Mouse (Mus musculus) midbrain, embryonic 15.5 days (tissue): ENCODE data around the gene Ube2c. TPM values are rescaled to one million over a fixed set of nuclear protein-coding genes. Genes with fewer than 3 reads are reported as not detected.

Experiments
- ATAC-seq: fragments of 200-750 bp; cut with Nextera tagmentation; replicated peaks from 2 replicates; pipeline ENCODE4 v1.8.0; 2017; ENCODE audit warnings: moderate TSS enrichment
- H3K27ac ChIP-seq: fragments of 300-500 bp; sonication (generic); 2 replicates; pipeline ENCODE4 v1.5.1; 2015; ENCODE audit warnings: mild to moderate bottlenecking, inconsistent platforms
- H3K27me3 ChIP-seq: fragments of 300-500 bp; sonication (generic); replicated peaks from 2 replicates; pipeline ENCODE4 v1.6.1; 2015; ENCODE audit warnings: inconsistent platforms
- H3K36me3 ChIP-seq: fragments of 300-500 bp; sonication (generic); replicated peaks from 2 replicates; pipeline ENCODE4 v1.6.1; 2015; ENCODE audit warnings: inconsistent platforms
- H3K4me1 ChIP-seq: fragments of 300-500 bp; sonication (generic); 2 replicates; pipeline ENCODE4 v1.6.1; 2015; ENCODE audit warnings: inconsistent platforms
- H3K4me2 ChIP-seq: fragments of 300-500 bp; sonication (generic); 2 replicates; pipeline ENCODE4 v1.6.1; 2015; ENCODE audit warnings: inconsistent platforms, mild to moderate bottlenecking, moderate library complexity
- H3K4me3 ChIP-seq: fragments of 300-500 bp; sonication (generic); 2 replicates; pipeline ENCODE4 v1.5.1; 2015; ENCODE audit warnings: mild to moderate bottlenecking, inconsistent platforms
- H3K9ac ChIP-seq: fragments of 300-500 bp; sonication (generic); 2 replicates; pipeline ENCODE4 v1.6.1; 2015; ENCODE audit warnings: mild to moderate bottlenecking, inconsistent platforms
- H3K9me3 ChIP-seq: fragments of 300-500 bp; sonication (generic); 2 replicates; pipeline ENCODE4 v1.6.1; 2016; ENCODE audit warnings: inconsistent platforms
- WGBS: fragments of 180-500 bp; shearing (Covaris S2); methylation state at CpG from one replicate; pipeline ENCODE4 v1.1.7; 2015; ENCODE audit warnings: mixed read lengths; 5-methylcytosine and 5-hydroxymethylcytosine counted together
- polyA plus RNA-seq: library from polyadenylated mRNA; unstranded; fragments of >200 nt; fragmentation: Nextera tagmentation; extraction: Ambion mirVana; gene quantifications from 2 replicates; pipeline ENCODE4 v1.2.1, GENCODE M21; 2015

Gene Ube2c
- polyA plus RNA-seq, 1 experiment from 2014 or later: 56.6 TPM

GRCm38 (mm10) chr2:164783926-164784581, 14.4 kb downstream of the Ube2c start:
- Histone ChIP-seq H3K4me1 (peaks cover 24% of the 10 kb centered on the region), H3K27ac (no peak overlapping the region), H3K9me3 (no peaks in the 10 kb centered on the region), H3K4me2 (no peak overlapping the region), H3K9ac (no peak overlapping the region), H3K36me3 (no peaks in the 10 kb centered on the region), H3K27me3 (no peaks in the 10 kb centered on the region), H3K4me3 (no peak overlapping the region)
- WGBS: 80% methylated on average over 7 of the region's 7 CpGs
- no peak for ATAC-seq

GRCm38 (mm10) chr2:164784869-164785420, 15.2 kb downstream of the Ube2c start:
- Histone ChIP-seq H3K9me3 (no peaks in the 10 kb centered on the region), H3K27me3 (no peaks in the 10 kb centered on the region), H3K4me3 (peak overlapping the region; percentile 57), H3K36me3 (no peaks in the 10 kb centered on the region), H3K4me1 (peaks cover 24% of the 10 kb centered on the region), H3K4me2 (peak overlapping the region; percentile 88), H3K27ac (peak overlapping the region; percentile 71), H3K9ac (peak overlapping the region; percentile 67; the same call in 1 of the 2 replicates)
- no peak for ATAC-seq
- WGBS: 17% methylated on average over 7 of the region's 7 CpGs

- no peaks in the 10 kb centered on the region for H3K36me3 ChIP-seq
- peak; percentile 85 for ATAC-seq
- H3K4me2 ChIP-seq: peak within 1 kb of the TSS; percentile 88
- H3K4me3 ChIP-seq: peak within 1 kb of the TSS; percentile 57
- no peaks in the 10 kb centered on the region for H3K9me3 ChIP-seq
- peak within 1 kb of the TSS; percentile 71 for H3K27ac ChIP-seq
- H3K4me1 ChIP-seq: peaks cover 24% of the 10 kb centered on the region
- under 1% methylated on average over 82 of the region's 89 CpGs for WGBS
- no peaks in the 10 kb centered on the region for H3K27me3 ChIP-seq
- peak within 1 kb of the TSS; percentile 67 for H3K9ac ChIP-seq
Measured at GRCm38 (mm10) chr2:164785481-164786387, 16.0 kb downstream of the Ube2c start, which contains the start of gene Snx21. Gene Snx21, plus strand, starts transcription at chr2:164785823.

- Histone ChIP-seq H3K36me3 (no peaks in the 10 kb centered on the region), H3K4me1 (peaks cover 24% of the 10 kb centered on the region), H3K4me2 (peak overlapping the region; percentile 88), H3K27me3 (no peaks in the 10 kb centered on the region), H3K9ac (peak overlapping the region; percentile 67), H3K9me3 (no peaks in the 10 kb centered on the region), H3K27ac (peak overlapping the region; percentile 71), H3K4me3 (peak overlapping the region; percentile 57)
- ATAC-seq: peak; percentile 19; the same call in 1 of the 2 replicates
- WGBS: 11% methylated on average over 15 of the region's 15 CpGs
Measured at GRCm38 (mm10) chr2:164786388-164786885, 16.7 kb downstream of the Ube2c start.

- peak overlapping the region; percentile 88 for H3K4me2 ChIP-seq
- 0 out of 2 replicates have a peak overlapping the region, but pooled peaks have one; percentile 57 for H3K4me3 ChIP-seq
- no peaks in the 10 kb centered on the region for H3K27me3 ChIP-seq
- WGBS: 85% methylated on average over 3 of the region's 3 CpGs
- peaks cover 24% of the 10 kb centered on the region for H3K4me1 ChIP-seq
- H3K27ac ChIP-seq: no peak overlapping the region
- no peak overlapping the region for H3K9ac ChIP-seq
- no peak for ATAC-seq
- no peaks in the 10 kb centered on the region; the same call in 1 of the 2 replicates for H3K36me3 ChIP-seq
- no peaks in the 10 kb centered on the region for H3K9me3 ChIP-seq
Measured at GRCm38 (mm10) chr2:164787032-164787431, 17.3 kb downstream of the Ube2c start.

GRCm38 (mm10) chr2:164787779-164788178, 18.1 kb downstream of the Ube2c start:
- H3K36me3 ChIP-seq: peaks cover 5% of the 10 kb centered on the region; the same call in 1 of the 2 replicates
- no peak overlapping the region for H3K4me3 ChIP-seq
- peaks cover 24% of the 10 kb centered on the region for H3K4me1 ChIP-seq
- no peak overlapping the region for H3K27ac ChIP-seq
- whole genome bisulfite sequencing: 84% methylated on average over 10 of the region's 10 CpGs
- no peak overlapping the region for H3K9ac ChIP-seq
- no peak overlapping the region for H3K4me2 ChIP-seq
- H3K27me3 ChIP-seq: no peaks in the 10 kb centered on the region
- ATAC-seq: no peak
- H3K9me3 ChIP-seq: no peaks in the 10 kb centered on the region

- Histone ChIP-seq H3K9ac (no peak overlapping the region), H3K27me3 (no peaks in the 10 kb centered on the region), H3K4me3 (no peak overlapping the region), H3K4me2 (no peak overlapping the region), H3K9me3 (no peaks in the 10 kb centered on the region), H3K36me3 (peaks cover 5% of the 10 kb centered on the region; the same call in 1 of the 2 replicates), H3K27ac (no peak overlapping the region), H3K4me1 (peaks cover 24% of the 10 kb centered on the region)
- no peak for ATAC-seq
- 82% methylated on average over 4 of the region's 4 CpGs for WGBS
Measured at GRCm38 (mm10) chr2:164788411-164788810, 18.7 kb downstream of the Ube2c start.

GRCm38 (mm10) chr2:164790451-164790850, 20.8 kb downstream of the Ube2c start:
- Histone ChIP-seq H3K27ac (no peak overlapping the region), H3K27me3 (no peaks in the 10 kb centered on the region), H3K4me2 (no peak overlapping the region), H3K9me3 (no peaks in the 10 kb centered on the region), H3K9ac (no peak overlapping the region), H3K4me1 (peaks cover 16% of the 10 kb centered on the region), H3K4me3 (no peak overlapping the region), H3K36me3 (peaks cover 11% of the 10 kb centered on the region)
- 85% methylated on average over 4 of the region's 4 CpGs for WGBS
- no peak for ATAC-seq

GRCm38 (mm10) chr2:164791841-164792261, 22.2 kb downstream of the Ube2c start:
- Histone ChIP-seq H3K36me3 (peaks cover 18% of the 10 kb centered on the region), H3K4me3 (no peak overlapping the region), H3K9me3 (no peaks in the 10 kb centered on the region), H3K4me2 (no peak overlapping the region), H3K27me3 (no peaks in the 10 kb centered on the region), H3K4me1 (peaks cover 9% of the 10 kb centered on the region; the same call in 1 of the 2 replicates), H3K9ac (no peak overlapping the region), H3K27ac (no peak overlapping the region)
- 94% methylated on average over 18 of the region's 18 CpGs for WGBS
- ATAC-seq: no peak

- no peaks in the 10 kb centered on the region for H3K27me3 ChIP-seq
- H3K36me3 ChIP-seq: peaks cover 20% of the 10 kb centered on the region
- H3K4me1 ChIP-seq: peaks cover 4% of the 10 kb centered on the region; the same call in 1 of the 2 replicates
- no peak overlapping the region for H3K4me3 ChIP-seq
- no peak overlapping the region for H3K27ac ChIP-seq
- H3K9ac ChIP-seq: no peak overlapping the region
- no peaks in the 10 kb centered on the region for H3K9me3 ChIP-seq
- no peak for ATAC-seq
- H3K4me2 ChIP-seq: no peak overlapping the region
- WGBS: 95% methylated on average over 12 of the region's 12 CpGs
Measured at GRCm38 (mm10) chr2:164792400-164793190, 22.9 kb downstream of the Ube2c start.

GRCm38 (mm10) chr2:164793236-164793635, 23.5 kb downstream of the Ube2c start:
- peaks cover 3% of the 10 kb centered on the region; the same call in 1 of the 2 replicates for H3K4me1 ChIP-seq
- no peak overlapping the region for H3K4me3 ChIP-seq
- H3K9ac ChIP-seq: no peak overlapping the region
- no peaks in the 10 kb centered on the region for H3K27me3 ChIP-seq
- H3K36me3 ChIP-seq: peaks cover 25% of the 10 kb centered on the region
- WGBS: 81% methylated on average over 3 of the region's 3 CpGs
- H3K4me2 ChIP-seq: no peak overlapping the region
- no peaks in the 10 kb centered on the region for H3K9me3 ChIP-seq
- no peak for ATAC-seq
- no peak overlapping the region for H3K27ac ChIP-seq
